Mouse (Mus musculus) kidney, postnatal 0 days (tissue): ENCODE data around the gene Macrod2. TPM values are rescaled to one million over a fixed set of nuclear protein-coding genes. Genes with fewer than 3 reads are reported as not detected.

ENCODE experiments used
- ATAC-seq: fragments of 200-750 bp; cut with Nextera tagmentation; replicated peaks from 2 replicates; pipeline ENCODE4 v1.8.0; 2017; ENCODE audit warnings: low read depth, moderate number of reproducible peaks, moderate TSS enrichment, moderate library complexity; ENCODE audit not compliant: low FRiP score
- DNase-seq: peaks from one replicate; pipeline ENCODE4 v3.0.0-alpha.2; 2016; ENCODE audit warnings: low spot score
- H3K27ac ChIP-seq: fragments of 300-500 bp; sonication (generic); 2 replicates; pipeline ENCODE4 v1.5.1; 2014; ENCODE audit warnings: mild to moderate bottlenecking
- H3K27me3 ChIP-seq: fragments of 300-500 bp; sonication (generic); 2 replicates; pipeline ENCODE4 v1.6.1; 2014; ENCODE audit warnings: low read length, mixed read lengths; ENCODE audit not compliant: insufficient read depth
- H3K36me3 ChIP-seq: fragments of 300-500 bp; sonication (generic); 2 replicates; pipeline ENCODE4 v1.6.1; 2014; ENCODE audit warnings: low read length, mixed read lengths; ENCODE audit not compliant: insufficient read depth
- H3K4me1 ChIP-seq: fragments of 300-500 bp; sonication (generic); replicated peaks from 2 replicates; pipeline ENCODE4 v1.6.1; 2014; ENCODE audit warnings: antibody characterized with exemption, low read length, mixed read lengths; ENCODE audit not compliant: insufficient read depth
- H3K4me2 ChIP-seq: fragments of 300-500 bp; sonication (generic); 2 replicates; pipeline ENCODE4 v1.6.1; 2014; ENCODE audit warnings: mild to moderate bottlenecking, low read length, moderate library complexity, mixed read lengths
- H3K4me3 ChIP-seq: fragments of 300-500 bp; sonication (generic); replicated peaks from 2 replicates; pipeline ENCODE4 v1.5.1; 2014; ENCODE audit warnings: low read depth, low read length
- H3K9ac ChIP-seq: fragments of 300-500 bp; sonication (generic); 2 replicates; pipeline ENCODE4 v1.6.1; 2014; ENCODE audit warnings: low read depth, low read length
- H3K9me3 ChIP-seq: fragments of 300-500 bp; sonication (generic); replicated peaks from 2 replicates; pipeline ENCODE4 v1.6.1; 2016; ENCODE audit warnings: low read length, inconsistent platforms, mixed read lengths
- CTCF ChIP-seq: IDR thresholded peaks from 2 replicates; pipeline ENCODE4 v1.5.1; 2016; ENCODE audit warnings: antibody characterized with exemption, low read depth, mild to moderate bottlenecking, moderate library complexity
- WGBS: fragments of 180-500 bp; shearing (Covaris S2); extraction: QIAGEN DNeasy Blood & Tissue Kit; methylation state at CpG from one replicate; pipeline ENCODE4 v1.1.7; 2014; 5-methylcytosine and 5-hydroxymethylcytosine counted together
- polyA plus RNA-seq: library from polyadenylated mRNA; unstranded; fragments of >200 nt; fragmentation: Nextera tagmentation; extraction: Ambion mirVana; gene quantifications from 2 replicates; pipeline ENCODE4 v1.2.1, GENCODE M21; 2015

The Macrod2 gene
- polyA plus RNA-seq, 1 experiment from 2014 or later: 28.6 TPM

- Histone ChIP-seq H3K9ac (no peak overlapping the region), H3K27me3 (no peaks in the 10 kb centered on the region), H3K4me3 (no peak overlapping the region), H3K27ac (no peak overlapping the region), H3K4me2 (no peak overlapping the region), H3K9me3 (no peaks in the 10 kb centered on the region), H3K4me1 (no peaks in the 10 kb centered on the region), H3K36me3 (no peaks in the 10 kb centered on the region)
- no peak for DNase-seq
- no peak for ATAC-seq
- TF ChIP-seq CTCF: no peak
- WGBS: 86% methylated on average over 5 of the region's 5 CpGs
These were observed 433.8 kb downstream of the Macrod2 start for GRCm38 (mm10) chr2:140828859-140829258.

- ATAC-seq (no peak), DNase-seq (no peak)
- no peaks in the 10 kb centered on the region for H3K9me3 ChIP-seq
- no peak overlapping the region for H3K9ac ChIP-seq
- no peak overlapping the region for H3K4me2 ChIP-seq
- no peak for TF ChIP-seq CTCF
- no peak overlapping the region for H3K27ac ChIP-seq
- WGBS: 63% methylated on average over 3 of the region's 3 CpGs
- H3K4me1 ChIP-seq: no peaks in the 10 kb centered on the region
- H3K27me3 ChIP-seq: no peaks in the 10 kb centered on the region
- H3K36me3 ChIP-seq: no peaks in the 10 kb centered on the region
- no peak overlapping the region for H3K4me3 ChIP-seq
These were observed 435.0 kb downstream of the Macrod2 start for GRCm38 (mm10) chr2:140830086-140830485.

- DNase-seq (no peak), ATAC-seq (no peak)
- Histone ChIP-seq H3K4me2 (no peak overlapping the region), H3K9me3 (no peaks in the 10 kb centered on the region), H3K27ac (no peak overlapping the region), H3K9ac (no peak overlapping the region), H3K4me3 (no peak overlapping the region), H3K4me1 (no peaks in the 10 kb centered on the region), H3K36me3 (no peaks in the 10 kb centered on the region), H3K27me3 (no peaks in the 10 kb centered on the region)
- WGBS: 31% methylated on average over 2 of the region's 2 CpGs
- no peak for TF ChIP-seq CTCF
These were observed 444.3 kb downstream of the Macrod2 start for GRCm38 (mm10) chr2:140839371-140839770.

DNA sequence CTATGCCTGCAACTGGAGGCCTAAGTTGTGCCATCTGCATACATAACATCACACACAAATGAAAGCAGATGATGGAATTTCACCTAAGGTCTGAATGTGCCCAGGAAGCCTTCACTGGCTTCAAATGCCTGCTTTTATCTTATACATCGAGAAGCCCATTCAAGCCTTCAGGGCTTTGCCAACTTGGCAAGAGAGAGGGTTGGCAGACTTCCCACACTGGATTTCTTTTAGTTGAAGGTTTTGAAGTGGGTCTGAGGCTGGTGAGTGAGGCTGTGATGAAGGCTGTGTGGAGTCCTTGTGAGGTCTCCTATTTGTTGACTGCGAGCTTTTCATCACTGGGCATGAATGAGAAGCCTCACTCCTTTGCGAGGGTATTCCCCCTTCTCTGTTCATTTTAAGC lies 444.8 kb downstream of the Macrod2 start:
- Histone ChIP-seq H3K27ac (no peak overlapping the region), H3K4me1 (no peaks in the 10 kb centered on the region), H3K27me3 (no peaks in the 10 kb centered on the region), H3K9me3 (no peaks in the 10 kb centered on the region), H3K4me2 (no peak overlapping the region), H3K9ac (no peak overlapping the region), H3K36me3 (no peaks in the 10 kb centered on the region), H3K4me3 (no peak overlapping the region)
- TF ChIP-seq CTCF: no peak
- ATAC-seq (no peak), DNase-seq (peak; percentile 8)
- WGBS: 67% methylated on average over 3 of the region's 3 CpGs

DNA sequence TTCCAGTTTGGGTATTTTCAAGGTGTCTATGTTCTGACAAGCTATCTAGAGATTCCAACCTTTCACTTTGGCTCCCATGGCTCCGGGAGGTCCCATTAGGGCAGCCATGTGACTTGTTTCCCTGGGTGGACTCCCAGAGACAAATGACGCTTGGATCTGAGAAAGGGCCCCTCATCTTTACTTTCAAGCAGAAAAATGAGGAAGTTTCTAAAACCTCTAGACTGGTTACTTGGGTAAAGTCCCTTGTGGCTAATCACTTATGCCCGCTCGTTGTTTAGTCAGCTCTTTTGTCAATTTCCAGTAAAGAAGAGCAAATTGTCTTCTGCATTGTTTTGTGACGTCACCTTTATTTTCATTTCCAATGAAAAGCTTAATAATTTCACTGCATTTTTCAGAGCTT lies 448.9 kb downstream of the Macrod2 start:
- ATAC-seq (no peak), DNase-seq (no peak)
- Histone ChIP-seq H3K36me3 (no peaks in the 10 kb centered on the region), H3K9ac (no peak overlapping the region), H3K27ac (no peak overlapping the region), H3K27me3 (no peaks in the 10 kb centered on the region), H3K4me3 (no peak overlapping the region), H3K9me3 (no peaks in the 10 kb centered on the region), H3K4me1 (no peaks in the 10 kb centered on the region), H3K4me2 (no peak overlapping the region)
- no peak for TF ChIP-seq CTCF
- 84% methylated on average over 5 of the region's 5 CpGs for WGBS

- no peak overlapping the region for H3K9ac ChIP-seq
- H3K9me3 ChIP-seq: no peaks in the 10 kb centered on the region
- H3K27me3 ChIP-seq: no peaks in the 10 kb centered on the region
- 84% methylated on average over 5 of the region's 5 CpGs for WGBS
- ATAC-seq (no peak), DNase-seq (no peak)
- H3K36me3 ChIP-seq: no peaks in the 10 kb centered on the region
- H3K4me1 ChIP-seq: no peaks in the 10 kb centered on the region
- no peak overlapping the region for H3K27ac ChIP-seq
- no peak overlapping the region for H3K4me3 ChIP-seq
- no peak overlapping the region for H3K4me2 ChIP-seq
- TF ChIP-seq CTCF: no peak
These were observed 452.8 kb downstream of the Macrod2 start for GRCm38 (mm10) chr2:140847817-140848428.

- DNase-seq (no peak), ATAC-seq (no peak)
- Histone ChIP-seq H3K36me3 (no peaks in the 10 kb centered on the region), H3K27me3 (no peaks in the 10 kb centered on the region), H3K4me3 (no peak overlapping the region), H3K4me1 (no peaks in the 10 kb centered on the region), H3K9me3 (no peaks in the 10 kb centered on the region), H3K9ac (no peak overlapping the region), H3K4me2 (no peak overlapping the region), H3K27ac (no peak overlapping the region)
- 73% methylated on average over 9 of the region's 9 CpGs for WGBS
- TF ChIP-seq CTCF: no peak
These were observed 458.4 kb downstream of the Macrod2 start for GRCm38 (mm10) chr2:140853538-140853937.
